Mouse (Mus musculus): ENCODE measurements around the gene Ppm1j.

- TF ChIP-seq GATA1 (IDR thresholded peaks at IDR 0.05; ENCODE audit: borderline replicate concordance, low read length) (no peak), FLI1 (IDR thresholded peaks at IDR 0.05; ENCODE audit: low read length) (no peak)
Observed at GRCm38 (mm10) chr3:104788561-104789311, 7.9 kb downstream of the Ppm1j start.

Data from megakaryocyte, embryonic 14.5 days (primary cell).